Mouse (Mus musculus) liver, embryonic 14.5 days (tissue): ENCODE results near the gene Mrps30.
A peak's percentile ranks its signal among the peaks of the same experiment; 100 is the strongest.
"Not testable (repeated sequence)": the region's sequence is repeated elsewhere in the genome, so short reads cannot be mapped to it uniquely, and the experiment has no call there.

Experiments used
- CTCF ChIP-seq: IDR thresholded peaks from 2 replicates; pipeline ENCODE4 v1.5.1; 2016; ENCODE audit warnings: antibody characterized with exemption, low read depth, control low read depth
- EP300 ChIP-seq: IDR thresholded peaks from 2 replicates; pipeline ENCODE4 v1.6.1; 2016; ENCODE audit warnings: antibody characterized with exemption, low read depth

DNA sequence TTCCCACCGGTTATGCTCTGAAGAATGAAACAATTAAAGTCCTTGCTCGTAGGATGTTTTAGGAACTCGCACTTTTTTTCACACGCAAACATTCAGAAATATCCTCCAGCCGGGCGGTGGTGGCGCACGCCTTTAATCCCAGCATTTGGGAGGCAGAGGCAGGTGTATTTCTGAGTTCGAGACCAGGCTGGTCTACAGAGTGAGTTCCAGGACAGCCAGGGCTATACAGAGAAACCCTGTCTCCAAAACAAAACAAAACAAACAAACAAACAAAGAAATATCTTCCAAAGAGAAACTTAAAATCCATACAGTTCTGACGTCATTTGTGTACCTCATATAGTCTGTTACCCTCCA, 373 bp upstream of the Mrps30 start:
- TF ChIP-seq CTCF: 0 out of 2 replicates have a peak, but pooled peaks have one; percentile 19
- not testable (repeated sequence) for TF ChIP-seq EP300
